Mouse (Mus musculus) brain, embryonic 14.5 days (tissue): ENCODE measurements at regions not wholly inside any gene's neighbourhood (a gene's known extent, or its start where the extent isn't known, plus 50 kb on each side); places are given as distances from the start of the nearest gene placed in this dataset.

Experiments
- DNase-seq: peaks from one replicate; pipeline ENCODE4 v3.0.0-alpha.2; 2011; ENCODE audit warnings: low read depth
- CTCF ChIP-seq: fragments of 200-500 bp; IDR thresholded peaks from 2 replicates; pipeline ENCODE4 v1.5.1; 2012; ENCODE audit warnings: inconsistent platforms, mild to moderate bottlenecking, moderate library complexity, borderline replicate concordance; ENCODE audit not compliant: insufficient read depth, insufficient read length; ENCODE audit errors: extremely low read depth
- POLR2A ChIP-seq: fragments of 200-500 bp; IDR thresholded peaks from 2 replicates; pipeline ENCODE4 v1.6.1; 2012; ENCODE audit warnings: mild to moderate bottlenecking, inconsistent platforms, borderline replicate concordance; ENCODE audit not compliant: poor library complexity, insufficient read depth, insufficient read length, severe bottlenecking; ENCODE audit errors: extremely low read depth

DNA sequence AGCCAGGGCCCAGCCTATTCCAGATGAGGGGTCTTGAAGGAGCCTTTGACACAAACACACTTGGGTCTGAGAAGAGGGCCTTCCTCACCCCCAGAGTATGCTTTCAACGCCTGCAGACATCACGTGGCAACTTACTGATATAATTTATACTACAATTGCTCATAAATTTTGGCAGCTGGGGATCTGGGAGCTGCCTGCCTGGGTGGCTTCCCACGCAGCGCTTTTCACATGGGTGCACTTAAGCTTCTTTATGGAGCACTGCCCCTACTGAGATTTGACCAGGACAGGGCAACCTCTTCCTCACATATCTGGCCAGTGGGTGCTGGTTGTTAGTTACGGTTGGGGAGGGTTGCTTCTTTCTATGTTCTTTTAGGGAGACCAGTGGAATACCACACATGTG is 61.6 kb downstream of the Spesp1 start:
- no peak for DNase-seq
- TF ChIP-seq CTCF: no peak
- TF ChIP-seq POLR2A: no peak

DNA sequence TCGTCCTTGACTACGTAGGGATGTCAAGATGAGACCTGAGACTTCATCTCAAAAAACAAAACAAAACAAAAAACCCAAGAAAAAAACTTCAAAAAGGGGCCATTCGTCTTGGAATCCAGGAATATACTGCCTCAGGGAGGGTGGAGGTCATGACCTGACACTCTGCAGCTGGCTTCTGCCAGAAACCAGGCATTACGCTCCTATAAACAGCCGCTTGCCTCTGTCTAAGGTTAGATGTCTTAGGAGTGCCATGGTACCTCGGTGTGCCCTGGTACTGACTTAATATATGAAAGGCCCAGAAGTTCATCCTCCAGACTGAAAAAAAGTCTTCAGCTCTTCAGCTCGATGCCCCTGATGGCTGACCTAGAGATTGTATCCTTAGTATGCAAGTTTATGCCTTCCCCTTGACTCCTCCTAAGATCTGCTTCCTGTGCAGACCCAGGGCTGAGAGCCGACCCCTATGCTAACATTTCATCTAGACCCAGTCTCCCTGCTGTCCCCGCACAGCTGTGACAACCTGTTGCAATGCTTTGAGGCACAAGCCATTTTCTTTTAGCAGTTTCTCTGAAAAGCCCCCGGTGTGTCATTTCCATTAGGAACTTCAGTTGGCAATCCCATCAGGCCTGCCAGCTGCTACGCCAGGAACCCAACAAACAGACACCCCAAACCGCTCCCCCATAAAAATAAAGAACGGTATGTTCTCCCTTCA is 66.7 kb downstream of the Spesp1 start:
- TF ChIP-seq POLR2A (no peak), CTCF (no peak)
- no peak for DNase-seq

DNA sequence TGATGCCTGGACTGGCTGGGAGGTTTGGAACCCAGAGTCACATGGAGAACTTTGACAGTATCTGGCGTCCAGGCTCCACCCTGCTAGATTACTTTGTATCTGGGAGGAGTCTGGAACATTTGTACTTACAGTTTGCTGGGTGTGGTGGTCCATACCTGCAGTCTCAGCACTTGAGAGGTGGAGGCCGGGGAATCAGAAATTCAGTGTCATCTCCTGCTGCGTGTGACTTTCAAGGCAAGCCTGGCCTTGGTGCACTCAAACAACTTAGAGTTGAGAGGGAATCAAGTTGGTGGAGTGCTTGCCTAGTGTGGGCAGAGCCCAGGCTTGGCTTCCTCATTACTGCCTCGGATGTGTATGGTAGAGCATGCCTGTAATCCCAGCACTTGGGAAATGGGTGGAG is 67.5 kb downstream of the Spesp1 start:
- TF ChIP-seq POLR2A (no peak), CTCF (no peak)
- no peak for DNase-seq

DNA sequence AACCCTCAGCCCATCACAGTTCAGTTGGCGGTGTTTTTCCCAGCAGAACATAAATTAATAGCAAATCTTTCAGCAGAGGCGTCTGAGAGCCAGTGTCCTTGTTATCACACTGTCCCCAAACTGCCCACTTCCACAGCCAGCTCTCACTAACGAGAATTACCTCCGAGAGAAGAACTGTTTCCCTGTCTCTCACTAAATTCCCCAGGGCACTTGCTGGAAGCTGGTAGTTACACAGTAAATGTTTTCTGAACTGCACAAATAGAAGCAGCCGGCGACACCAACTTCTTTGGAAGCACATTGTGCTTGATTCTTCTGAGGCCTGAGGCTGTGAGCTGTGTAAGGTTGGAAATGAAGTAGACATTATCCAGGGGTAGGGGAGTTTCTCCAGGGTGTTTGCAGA is 69.4 kb downstream of the Spesp1 start:
- TF ChIP-seq CTCF: no peak
- DNase-seq: peak; percentile 55

DNA sequence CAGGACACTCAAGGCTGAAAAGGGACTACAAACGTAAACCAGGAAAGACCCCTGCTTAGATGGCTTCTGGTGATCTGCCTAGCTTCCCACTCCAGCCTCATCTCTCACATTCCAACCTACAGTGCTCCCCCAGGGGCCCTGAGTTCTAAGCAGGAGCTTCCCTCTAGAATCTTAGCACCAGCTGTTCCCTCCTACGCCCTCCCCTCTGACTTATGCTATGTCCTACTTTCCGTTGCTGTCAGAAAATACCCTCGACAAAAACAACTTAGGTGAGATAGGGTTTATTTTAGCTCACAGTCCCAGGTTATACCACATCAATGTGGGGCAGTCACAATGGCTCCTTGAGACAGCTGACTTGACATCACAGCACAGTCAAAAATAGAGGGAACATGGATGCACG is 71.2 kb downstream of the Spesp1 start:
- TF ChIP-seq POLR2A (no peak), CTCF (no peak)
- no peak for DNase-seq

DNA sequence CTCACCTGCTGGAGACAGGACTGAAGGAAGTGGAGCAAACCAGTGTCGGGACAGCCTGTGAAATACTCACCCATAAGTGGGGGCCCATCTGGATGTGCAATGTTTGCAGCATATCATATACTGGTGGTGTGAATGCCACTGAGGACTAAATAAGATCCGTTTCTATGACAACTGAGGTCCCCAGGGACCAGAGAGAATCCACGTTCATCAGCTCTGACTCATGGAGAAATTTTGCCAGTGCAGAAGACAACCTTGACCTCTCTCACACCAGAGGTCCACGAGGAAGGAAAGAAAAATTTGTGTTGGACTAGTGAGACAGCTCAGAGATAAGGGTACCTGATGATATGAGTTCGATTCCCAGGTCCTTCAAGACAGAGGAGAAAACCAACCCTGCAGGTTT is 73.6 kb downstream of the Spesp1 start:
- no peak for TF ChIP-seq POLR2A
- no peak for DNase-seq

DNA sequence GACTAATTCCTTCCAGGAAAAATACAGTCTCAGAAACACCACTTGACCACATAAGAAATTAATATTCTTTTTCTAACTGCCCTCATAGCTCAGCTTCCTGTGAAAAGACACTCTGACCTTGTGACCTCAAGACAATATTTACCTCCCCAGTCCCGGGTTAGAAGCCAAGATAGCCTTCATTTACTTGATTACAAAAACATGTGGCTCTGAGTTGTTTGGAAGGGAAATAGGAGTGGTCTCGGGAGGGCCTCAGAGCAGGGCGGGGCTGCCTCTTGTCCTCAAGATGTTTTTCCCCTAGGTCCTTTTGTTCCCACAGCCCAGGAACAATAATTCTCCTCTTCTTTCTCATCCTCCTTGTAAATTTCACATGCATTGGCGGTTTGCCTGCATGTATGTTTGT is 76.7 kb downstream of the Spesp1 start:
- no peak for DNase-seq
- TF ChIP-seq POLR2A (no peak), CTCF (no peak)

DNA sequence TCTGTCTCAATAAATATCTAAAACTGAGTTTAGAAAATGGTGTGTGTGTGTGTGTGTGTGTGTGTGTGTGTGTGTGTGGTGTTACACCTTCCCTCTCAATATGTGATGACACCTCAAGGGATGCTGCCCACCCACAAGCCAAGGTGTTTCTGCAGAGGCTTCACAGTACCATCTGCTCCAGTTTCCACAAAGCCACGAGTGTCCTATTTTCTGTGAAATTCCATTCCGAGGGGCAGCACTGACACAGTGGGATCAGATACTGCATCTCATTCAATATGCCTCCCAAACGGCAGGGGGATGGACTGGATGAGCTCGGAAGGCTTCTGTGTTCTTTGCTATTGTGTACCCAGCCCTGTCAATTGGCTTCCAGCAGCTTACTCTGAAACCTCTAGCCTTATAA is 78.5 kb downstream of the Spesp1 start:
- peak; percentile 48 for DNase-seq
- TF ChIP-seq CTCF: no peak
- no peak for TF ChIP-seq POLR2A

DNA sequence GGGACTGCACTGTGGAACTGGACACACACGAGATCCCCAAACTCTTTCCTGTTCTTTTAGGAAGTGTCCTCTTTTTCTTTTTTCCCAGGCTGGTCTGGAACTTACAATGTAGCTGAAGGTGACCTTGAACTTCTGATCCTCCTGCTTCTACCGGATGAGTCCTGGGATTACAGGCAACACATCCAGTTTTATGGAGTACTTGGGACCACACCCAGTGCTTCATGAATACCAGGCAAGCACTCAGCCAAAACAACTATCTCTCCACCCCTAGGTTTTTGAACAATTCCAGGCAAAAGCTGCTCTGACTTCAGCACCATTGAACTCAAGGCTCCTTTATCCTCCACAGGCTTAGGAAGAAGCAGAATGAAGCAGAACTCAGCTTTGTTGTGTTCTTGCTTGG is 79.7 kb downstream of the Spesp1 start:
- DNase-seq: no peak
- TF ChIP-seq POLR2A (no peak), CTCF (no peak)

DNA sequence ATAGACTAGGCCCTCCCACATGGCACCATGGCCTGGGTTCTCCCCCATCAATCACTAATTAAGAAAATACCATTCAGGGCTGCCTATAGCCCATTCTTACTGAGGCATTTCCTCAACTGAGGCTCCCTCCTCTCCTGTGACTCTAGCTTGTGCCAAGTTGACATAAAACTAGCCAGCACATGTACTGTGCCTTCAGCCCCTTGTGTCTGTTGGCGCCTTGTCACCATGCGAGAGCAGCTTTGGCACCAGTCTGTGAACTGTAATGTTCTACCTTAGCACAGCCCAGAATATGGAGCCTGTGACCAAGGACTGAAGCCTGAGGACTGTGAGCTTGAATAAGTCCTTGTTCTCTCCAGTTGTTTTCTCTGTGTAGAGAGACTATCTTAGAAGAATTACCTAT is 75.0 kb upstream of the Glce start:
- DNase-seq: no peak
- TF ChIP-seq POLR2A (no peak), CTCF (no peak)

DNA sequence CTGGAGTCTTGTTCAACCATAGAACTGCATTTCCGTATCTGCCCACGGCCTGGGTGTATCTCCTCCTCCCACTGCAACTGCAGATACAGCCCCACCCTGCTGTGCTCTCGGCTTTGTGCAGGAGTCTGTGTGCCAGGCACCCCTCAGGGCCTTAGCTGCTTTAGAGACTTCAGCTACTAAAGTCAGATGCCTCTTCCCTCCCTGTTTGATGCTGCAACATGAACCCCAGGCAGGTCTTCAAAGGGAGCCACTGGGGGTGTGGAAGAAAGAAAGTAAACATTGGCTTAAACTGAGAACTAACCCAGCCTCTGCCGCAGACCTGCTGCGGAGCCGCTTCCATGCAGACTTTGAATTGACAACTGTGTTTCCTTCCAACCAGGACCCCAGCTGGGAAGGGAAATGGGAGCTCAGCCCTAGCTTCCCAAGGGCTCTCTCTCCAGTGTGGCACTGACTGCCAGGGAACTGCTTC is 70.0 kb upstream of the Glce start:
- TF ChIP-seq CTCF (no peak), POLR2A (no peak)
- DNase-seq: peak; percentile 42

DNA sequence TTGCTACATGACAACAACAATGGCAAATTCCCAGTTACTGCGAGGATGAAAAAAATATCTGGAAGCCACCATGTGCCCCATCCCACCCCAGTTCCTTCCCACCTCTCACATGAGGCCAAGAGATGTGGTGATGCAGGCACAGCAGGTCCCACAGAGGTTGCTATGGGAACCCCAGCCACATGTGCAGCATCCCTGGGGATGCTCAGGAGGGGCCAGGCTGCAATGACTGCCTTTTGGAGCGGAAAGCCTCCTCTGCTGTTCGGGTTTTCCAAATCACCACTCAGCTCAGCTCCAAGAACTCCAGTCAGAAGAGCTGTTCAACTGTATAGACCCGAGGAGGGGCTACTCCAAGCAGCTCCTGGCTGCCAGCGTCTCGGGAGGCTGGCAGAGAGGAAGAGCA is 68.0 kb upstream of the Glce start:
- TF ChIP-seq CTCF: no peak
- peak; percentile 65 for DNase-seq

DNA sequence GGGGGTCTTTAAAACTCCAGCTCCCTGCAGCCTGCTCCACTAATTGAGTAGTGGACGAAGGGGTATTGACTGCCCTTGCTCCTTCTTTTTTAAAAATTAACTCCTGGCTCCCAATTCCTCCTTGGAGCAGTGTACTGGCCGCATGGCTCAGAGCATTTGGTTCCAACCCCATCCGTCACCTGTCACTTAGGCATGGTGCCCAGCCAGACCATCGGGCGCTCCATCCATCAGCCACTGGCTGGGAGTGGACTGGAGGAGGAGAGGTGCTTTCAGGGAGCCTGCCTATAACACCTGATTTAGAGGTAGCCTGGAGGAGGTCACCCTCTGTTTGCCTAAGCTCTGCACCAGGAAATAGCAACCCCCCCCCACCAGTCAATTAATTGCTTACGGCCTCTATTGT is 66.4 kb upstream of the Glce start:
- no peak for DNase-seq

More for the DNA sequence above, 66.4 kb upstream of the Glce start:
- TF ChIP-seq CTCF: no peak
